Mouse (Mus musculus): ENCODE data around the gene Pianp. TPM values are rescaled to one million over a fixed set of nuclear protein-coding genes. Genes with fewer than 3 reads are reported as not detected.

Gene Pianp
- total RNA-seq, 1 experiment from 2014 or later, result 2.1 TPM

DNA sequence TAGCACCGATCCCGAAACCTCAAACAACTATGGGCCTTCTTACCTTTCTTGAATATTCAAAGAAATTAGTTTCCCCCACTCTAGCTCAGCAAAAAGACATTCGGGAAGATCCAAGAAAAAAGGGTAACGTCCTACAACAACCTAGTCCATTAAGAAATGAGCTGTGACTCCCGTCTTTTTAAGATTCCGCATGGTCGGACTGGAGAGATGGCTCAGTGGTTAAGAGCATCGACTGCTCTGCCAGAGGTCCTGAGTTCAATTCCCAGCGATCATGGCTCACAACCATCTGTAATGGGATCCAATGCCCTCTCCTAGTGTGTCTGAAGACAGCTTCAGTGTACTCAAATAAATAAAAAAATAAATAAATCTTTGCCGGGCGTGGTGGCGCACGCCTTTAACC lies 11.6 kb downstream of the Pianp start:
- DNase-seq, result no peak

DNA sequence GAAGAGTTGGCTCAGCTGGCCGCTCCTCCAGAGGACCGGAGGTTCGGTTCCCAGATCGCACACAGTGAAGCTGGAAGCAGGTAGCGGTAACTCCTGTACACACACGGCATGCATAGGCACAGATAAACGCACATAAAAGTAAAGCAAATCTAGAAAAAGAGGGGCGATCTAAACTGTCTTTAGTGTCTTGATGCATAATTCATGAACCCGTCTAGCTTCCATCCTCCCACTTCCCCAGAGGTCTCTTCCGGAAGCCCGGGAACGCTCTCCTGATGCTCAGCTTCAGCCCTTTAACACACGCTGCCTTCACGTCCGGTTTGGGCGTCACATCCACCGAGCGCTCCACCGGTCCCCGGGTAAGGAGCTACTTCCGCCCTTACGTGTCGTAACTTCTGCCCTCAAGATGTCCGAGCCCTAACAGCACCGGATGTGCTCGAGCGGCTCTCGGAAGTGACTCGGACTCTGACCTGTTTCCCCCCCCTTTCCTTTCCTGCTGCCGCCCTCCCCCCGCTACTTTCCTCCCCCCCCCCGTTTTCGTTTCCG lies 12.2 kb downstream of the Pianp start:
- DNase-seq, result peak; percentile 93

GRCm38 (mm10) chr6:125009129-125009180 lies 12.5 kb downstream of the Pianp start, which contains the start of gene Zfp384:
Zfp384 (plus strand) TSS chr6:125009145.
- DNase-seq, result no peak

GRCm38 (mm10) chr6:125009181-125010073 lies 12.9 kb downstream of the Pianp start:
- DNase-seq, result peak; percentile 88

DNA sequence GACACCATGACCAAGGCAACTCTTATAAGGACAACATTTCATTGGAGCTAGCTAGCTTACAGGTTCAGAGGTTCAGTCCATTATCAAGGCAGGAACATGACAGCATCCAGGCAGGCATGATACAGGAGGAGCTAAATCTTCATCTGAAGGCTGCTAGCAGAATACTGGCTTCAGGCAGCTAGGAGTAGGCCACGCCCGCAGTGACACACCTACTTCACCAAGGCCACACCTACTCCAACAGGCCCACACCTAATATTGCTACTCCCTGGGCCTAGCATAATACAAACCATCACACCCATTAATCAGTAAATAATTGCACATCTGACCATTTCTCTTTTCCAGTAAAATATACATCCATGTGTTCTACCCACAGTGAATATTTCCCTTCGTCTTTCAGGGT lies 21.2 kb downstream of the Pianp start:
- DNase-seq, result no peak

DNA sequence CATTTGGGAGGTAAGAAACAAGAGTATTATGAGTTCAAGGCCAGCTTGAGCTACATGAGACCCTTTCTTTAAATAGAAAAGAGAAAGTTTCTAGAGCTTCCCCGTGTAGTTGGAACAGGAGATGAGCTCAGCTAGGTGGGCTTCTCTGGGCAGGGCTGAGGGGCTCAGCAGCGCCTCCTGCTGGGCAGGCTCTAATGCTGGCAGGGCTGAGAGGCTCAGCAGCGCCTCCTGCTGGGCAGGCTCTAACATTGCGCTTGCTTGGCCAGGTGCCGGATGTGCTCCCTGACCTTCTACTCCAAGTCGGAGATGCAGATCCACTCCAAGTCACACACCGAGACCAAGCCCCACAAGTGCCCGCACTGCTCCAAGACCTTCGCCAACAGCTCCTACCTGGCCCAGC lies 34.0 kb downstream of the Pianp start:
- DNase-seq, result peak; percentile 51

DNA sequence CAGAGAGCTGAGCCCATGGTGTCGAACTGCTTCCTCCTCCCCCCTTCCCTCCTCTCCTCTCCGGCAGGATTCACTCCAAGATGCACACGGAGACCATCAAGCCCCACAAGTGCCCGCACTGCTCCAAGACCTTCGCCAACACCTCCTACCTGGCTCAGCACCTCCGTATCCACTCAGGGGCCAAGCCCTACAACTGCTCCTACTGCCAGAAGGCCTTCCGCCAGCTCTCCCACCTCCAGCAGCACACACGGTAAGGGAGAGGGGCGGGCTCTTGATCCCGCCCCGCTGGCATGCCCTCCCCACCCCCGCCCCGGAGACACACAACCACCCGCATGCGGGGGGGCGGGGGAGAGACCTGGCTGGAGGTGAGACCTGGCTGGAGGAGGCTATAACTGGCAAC lies 35.1 kb downstream of the Pianp start:
- no peak for DNase-seq

- no peak for DNase-seq
Measured at GRCm38 (mm10) chr6:125038666-125039065, 42.2 kb downstream of the Pianp start.

GRCm38 (mm10) chr6:125039131-125039530 lies 42.6 kb downstream of the Pianp start:
- no peak for DNase-seq

DNA sequence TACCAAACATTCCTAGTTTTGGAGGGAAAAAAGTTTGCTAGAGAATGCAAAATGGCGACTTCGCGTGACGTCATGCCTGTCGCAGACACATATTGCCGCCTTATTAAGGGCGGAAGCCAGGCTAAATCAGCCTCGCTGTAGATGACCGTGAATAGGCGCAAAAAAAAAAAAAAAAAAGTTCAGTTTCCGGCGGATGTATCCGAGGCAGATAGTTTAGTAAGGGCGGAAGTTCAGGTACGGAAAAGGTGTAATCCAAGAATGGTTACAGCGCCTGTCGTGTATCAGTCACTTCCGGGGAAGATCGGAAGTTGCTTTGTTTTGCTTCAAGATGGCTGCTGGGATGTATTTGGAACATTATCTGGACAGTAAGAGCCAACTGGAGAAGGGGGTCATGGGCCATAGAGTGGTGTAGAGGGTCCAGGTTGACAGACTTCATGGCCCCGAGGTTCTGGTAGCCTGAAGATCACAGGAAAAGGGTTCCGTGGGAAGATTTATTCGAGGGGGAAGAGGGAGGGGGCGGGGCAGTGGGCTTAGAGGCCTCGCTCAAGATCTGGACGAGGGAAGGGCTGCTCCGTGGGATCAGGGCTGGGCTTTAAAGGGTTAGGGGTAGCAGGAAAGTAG lies 43.1 kb downstream of the Pianp start, which contains the start of gene Ing4:
TSS of gene Ing4 (plus strand) at position 228 of the 621 bp plus-strand sequence.
- peak; percentile 86 for DNase-seq

DNA sequence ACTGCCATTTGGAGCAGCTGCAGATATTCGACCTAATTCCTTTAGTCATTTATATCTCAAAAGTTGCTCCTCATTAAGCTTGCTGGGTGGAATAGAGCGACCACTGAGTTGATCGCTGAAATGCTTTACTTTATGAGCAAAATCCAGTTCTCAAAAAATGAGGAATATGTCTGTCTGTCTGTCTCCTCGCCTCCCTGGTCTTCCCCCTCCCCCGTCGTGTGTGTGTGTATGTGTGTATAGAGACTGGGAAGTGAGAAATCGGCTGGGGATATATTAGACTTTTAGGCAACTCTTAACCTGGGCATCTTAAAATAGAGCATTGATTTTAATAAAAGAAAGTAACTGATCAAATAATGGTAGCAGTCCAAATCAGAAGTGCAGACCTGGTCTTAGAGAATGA lies 43.7 kb downstream of the Pianp start:
- no peak for DNase-seq

- DNase-seq, result no peak
Measured at GRCm38 (mm10) chr6:125041047-125041446, 44.6 kb downstream of the Pianp start.

DNA sequence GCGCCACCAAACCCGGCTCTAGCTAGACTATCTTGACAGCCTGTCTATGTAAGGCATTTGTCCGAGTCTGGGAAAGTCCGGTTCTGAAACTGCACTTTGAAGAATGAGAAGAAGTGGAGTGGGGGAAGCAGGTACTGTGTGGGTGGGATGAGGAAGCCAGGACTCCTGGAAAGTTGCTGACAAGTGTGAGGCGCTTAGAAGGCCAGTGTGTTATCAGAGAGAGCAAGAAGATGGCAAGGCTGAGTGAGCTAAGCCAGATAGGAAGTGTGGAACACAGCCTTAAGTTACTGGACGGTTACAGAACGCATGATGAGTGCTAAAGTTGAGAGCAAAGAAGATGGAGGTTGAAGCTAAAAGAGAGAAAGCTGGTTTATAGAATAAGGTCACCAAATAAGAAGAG lies 45.6 kb downstream of the Pianp start:
- no peak for DNase-seq

- peak; percentile 82 for DNase-seq
Measured at GRCm38 (mm10) chr6:125046691-125047090, 50.2 kb downstream of the Pianp start.

GRCm38 (mm10) chr6:125049678-125050077 lies 53.2 kb downstream of the Pianp start, which contains the start of gene Acrbp:
Acrbp (plus strand) TSS chr6:125049689.
- no peak for DNase-seq

DNA sequence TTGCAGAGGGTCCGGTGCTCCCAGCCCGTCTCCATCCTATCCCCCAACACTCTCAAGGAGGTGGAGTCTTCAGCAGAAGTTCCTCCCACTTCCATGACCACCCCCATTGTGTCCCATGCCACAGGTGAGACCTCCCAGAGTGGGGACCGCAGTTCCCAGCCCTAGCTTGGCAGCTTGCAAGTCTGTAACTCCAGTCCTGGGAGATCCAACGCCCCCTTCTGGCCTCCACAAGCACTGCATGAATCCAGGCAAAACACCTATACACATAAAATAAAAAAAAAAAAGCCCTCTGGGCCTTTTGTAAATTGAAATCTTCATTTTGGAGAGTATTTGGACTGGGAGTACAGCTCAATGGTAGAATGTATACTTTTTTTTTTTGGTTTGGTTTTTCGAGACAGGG lies 54.7 kb downstream of the Pianp start:
- no peak for DNase-seq

Other genes with a start within 250 kb of the Pianp start
- gene Gm45234, start 240.7 kb upstream of the Pianp start, total RNA-seq (2021), result not detected in 2 replicates
- gene Atn1, start 240.2 kb upstream of the Pianp start, total RNA-seq (2021), result 100 and 102 TPM in 2 replicates
- gene Eno2, start 227.0 kb upstream of the Pianp start, total RNA-seq (2021), result 10.1 and 17.6 TPM in 2 replicates
- gene Lrrc23, start 217.0 kb upstream of the Pianp start, total RNA-seq (2021), result 0.21 TPM in 1 of 2 replicates, not detected in the other
- 21.7 and 32.2 TPM in 2 replicates for gene Spsb2, start 188.0 kb upstream of the Pianp start, total RNA-seq (2021)
- 382 and 387 TPM in 2 replicates for gene Tpi1, start 182.4 kb upstream of the Pianp start, total RNA-seq (2021)
- 118 and 136 TPM in 2 replicates for gene Usp5, start 167.2 kb upstream of the Pianp start, total RNA-seq (2021)
- gene Cdca3, start 167.1 kb upstream of the Pianp start, total RNA-seq (2021), result 10.5 and 11.7 TPM in 2 replicates
- 5.5 and 14.0 TPM in 2 replicates for gene Gnb3, start 156.4 kb upstream of the Pianp start, total RNA-seq (2021)
- 20.2 and 26.5 TPM in 2 replicates for gene P3h3, start 138.9 kb upstream of the Pianp start, total RNA-seq (2021)
- gene Gpr162, start 132.7 kb upstream of the Pianp start, total RNA-seq (2021), result 0.90 and 1.5 TPM in 2 replicates
- 0.21 TPM in 1 of 2 replicates, not detected in the other for gene Cd4, start 108.5 kb upstream of the Pianp start, total RNA-seq (2021)
- gene Lag3, start 85.0 kb upstream of the Pianp start, total RNA-seq (2021), result 1.2 and 1.4 TPM in 2 replicates
- 790 and 858 TPM in 2 replicates for gene Ptms, start 76.6 kb upstream of the Pianp start, total RNA-seq (2021)
- 271 and 277 TPM in 2 replicates for gene Mlf2, start 65.3 kb upstream of the Pianp start, total RNA-seq (2021)
- 172 and 177 TPM in 2 replicates for gene Cops7a, start 31.2 kb upstream of the Pianp start, total RNA-seq (2021)
- 59.6 and 61.3 TPM in 2 replicates for gene Zfp384, start 12.5 kb downstream of the Pianp start, total RNA-seq (2021)
- 82.3 and 102 TPM in 2 replicates for gene Ing4, start 43.1 kb downstream of the Pianp start, total RNA-seq (2021)
- gene Acrbp, start 53.0 kb downstream of the Pianp start, total RNA-seq (2021), result 10.4 and 11.7 TPM in 2 replicates
- 0.36 TPM in 1 of 2 replicates, not detected in the other for gene Lpar5, start 71.2 kb downstream of the Pianp start, total RNA-seq (2021)
- 175 and 203 TPM in 2 replicates for gene Chd4, start 99.3 kb downstream of the Pianp start, total RNA-seq (2021)
- gene Nop2, start 135.2 kb downstream of the Pianp start, total RNA-seq (2021), result 36.2 and 44.0 TPM in 2 replicates
- gene Iffo1, start 148.5 kb downstream of the Pianp start, total RNA-seq (2021), result 27.8 and 43.8 TPM in 2 replicates
- 1,475 and 1,510 TPM in 2 replicates for gene Gapdh, start 169.8 kb downstream of the Pianp start, total RNA-seq (2021)
- 35.6 and 48.3 TPM in 2 replicates for gene Ncapd2, start 195.0 kb downstream of the Pianp start, total RNA-seq (2021)
- 158 and 198 TPM in 2 replicates for gene Mrpl51, start 195.1 kb downstream of the Pianp start, total RNA-seq (2021)
- gene Vamp1, start 218.9 kb downstream of the Pianp start, total RNA-seq (2021), result 81.4 and 102 TPM in 2 replicates
- gene Tapbpl, start 235.2 kb downstream of the Pianp start, total RNA-seq (2021), result 7.6 and 9.8 TPM in 2 replicates
- gene Cd27, start 240.3 kb downstream of the Pianp start, total RNA-seq (2021), result 0.79 TPM in 1 of 2 replicates, not detected in the other